Mouse (Mus musculus) kidney, adult 11 months (tissue): ENCODE results near the gene Olfr90.
A peak's percentile ranks its signal among the peaks of the same experiment; 100 is the strongest.
"Not testable (repeated sequence)": the region's sequence is repeated elsewhere in the genome, so short reads cannot be mapped to it uniquely, and the experiment has no call there.

Experiments
- DNase-seq: peaks from one replicate; pipeline ENCODE4 v3.0.0; 2022

The Olfr90 gene

GRCm38 (mm10) chr17:37088399-37088798 is at the start of gene Olfr90:
Gene Olfr90, minus strand, starts transcription at chr17:37088499.
- no peak for DNase-seq

GRCm38 (mm10) chr17:37131366-37131765 is 43.1 kb upstream of the Olfr90 start:
- DNase-seq: not testable (repeated sequence)

- DNase-seq: no peak
Observed at GRCm38 (mm10) chr17:37119988-37120387, 31.7 kb upstream of the Olfr90 start, which contains the start of gene Olfr92. Gene Olfr92, minus strand, starts transcription at chr17:37120088.

- no peak for DNase-seq
Observed at GRCm38 (mm10) chr17:37098178-37098577, 9.9 kb upstream of the Olfr90 start, which contains the start of gene Olfr91. Gene Olfr91, minus strand, starts transcription at chr17:37098278.

GRCm38 (mm10) chr17:37093289-37093688 is 5.0 kb upstream of the Olfr90 start:
- no peak for DNase-seq

GRCm38 (mm10) chr17:37092198-37092597 is 3.9 kb upstream of the Olfr90 start:
- DNase-seq: no peak

- no peak for DNase-seq
Observed at GRCm38 (mm10) chr17:37085545-37085944, 2.8 kb downstream of the Olfr90 start.

GRCm38 (mm10) chr17:37084632-37085031 is 3.7 kb downstream of the Olfr90 start:
- DNase-seq: no peak

GRCm38 (mm10) chr17:37083327-37083726 is 5.0 kb downstream of the Olfr90 start:
- DNase-seq: no peak

- DNase-seq: no peak
Observed at GRCm38 (mm10) chr17:37081659-37082058, 6.6 kb downstream of the Olfr90 start.

GRCm38 (mm10) chr17:37080119-37080518 is 8.2 kb downstream of the Olfr90 start:
- DNase-seq: peak; percentile 46

GRCm38 (mm10) chr17:37078990-37079389 is 9.3 kb downstream of the Olfr90 start:
- no peak for DNase-seq

GRCm38 (mm10) chr17:37078193-37078592 is 10.1 kb downstream of the Olfr90 start:
- DNase-seq: no peak

- DNase-seq: no peak
Observed at GRCm38 (mm10) chr17:37075766-37076165, 12.5 kb downstream of the Olfr90 start.

GRCm38 (mm10) chr17:37075181-37075580 is 13.1 kb downstream of the Olfr90 start:
- DNase-seq: no peak

- no peak for DNase-seq
Observed at GRCm38 (mm10) chr17:37072730-37073276, 15.5 kb downstream of the Olfr90 start.

- no peak for DNase-seq
Observed at GRCm38 (mm10) chr17:37072080-37072729, 16.1 kb downstream of the Olfr90 start.

- no peak for DNase-seq
Observed at GRCm38 (mm10) chr17:37070121-37070520, 18.2 kb downstream of the Olfr90 start.

- DNase-seq: no peak
Observed at GRCm38 (mm10) chr17:37067861-37068260, 20.4 kb downstream of the Olfr90 start.

GRCm38 (mm10) chr17:37065993-37066392 is 22.3 kb downstream of the Olfr90 start:
- no peak for DNase-seq

GRCm38 (mm10) chr17:37063686-37064495 is 24.4 kb downstream of the Olfr90 start:
- DNase-seq: no peak

GRCm38 (mm10) chr17:37063063-37063462 is 25.2 kb downstream of the Olfr90 start:
- DNase-seq: no peak

- DNase-seq: no peak
Observed at GRCm38 (mm10) chr17:37062101-37062641, 26.1 kb downstream of the Olfr90 start.

- no peak for DNase-seq
Observed at GRCm38 (mm10) chr17:37061435-37061834, 26.9 kb downstream of the Olfr90 start.
